Mouse (Mus musculus) testis, postnatal 10 days (tissue): ENCODE results near the gene Slbp.

Experiments used
- DNase-seq: peaks from one replicate; pipeline ENCODE4 v3.0.0; 2021; ENCODE audit warnings: low spot score

The Slbp gene

DNA sequence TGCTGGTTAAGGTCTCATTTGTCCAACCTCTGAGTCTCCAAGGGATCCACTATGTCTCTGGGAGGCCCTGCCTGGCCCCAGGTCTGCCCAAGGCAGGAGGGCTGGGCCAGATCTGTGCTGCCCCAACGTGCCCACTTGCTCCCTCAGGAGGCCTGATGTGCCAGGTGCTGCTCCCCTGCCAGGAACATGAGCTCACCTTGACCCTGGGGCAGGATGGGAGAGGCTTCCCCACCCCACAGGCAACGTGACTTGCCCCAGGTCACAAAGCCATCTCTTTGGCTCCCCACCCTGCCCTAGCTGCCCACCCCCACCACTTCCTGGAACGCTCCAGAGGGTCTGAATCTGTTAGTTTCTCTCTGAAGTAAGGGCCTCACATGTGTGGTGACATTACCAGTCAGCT lies 28.7 kb upstream of the Slbp start:
- DNase-seq: no peak

DNA sequence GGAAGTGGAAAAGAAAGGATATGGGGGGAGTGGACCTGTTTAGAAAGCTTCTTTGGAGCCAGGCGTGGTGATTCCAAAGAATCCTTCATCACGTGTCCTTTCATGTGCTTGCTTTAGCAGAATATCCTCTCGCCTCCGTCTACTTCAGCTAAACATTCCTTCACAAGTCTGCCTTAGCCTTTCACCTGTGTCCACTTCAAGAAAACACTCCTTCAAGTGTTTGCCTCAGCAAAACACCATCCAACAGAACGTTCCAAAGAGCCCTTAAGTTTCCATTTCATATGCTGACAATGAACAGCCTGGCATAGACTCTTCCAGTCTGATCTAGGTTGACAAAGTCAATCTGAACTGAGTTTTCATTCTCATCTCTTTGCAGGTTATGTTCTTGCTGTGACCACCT lies 25.9 kb upstream of the Slbp start:
- no peak for DNase-seq

DNA sequence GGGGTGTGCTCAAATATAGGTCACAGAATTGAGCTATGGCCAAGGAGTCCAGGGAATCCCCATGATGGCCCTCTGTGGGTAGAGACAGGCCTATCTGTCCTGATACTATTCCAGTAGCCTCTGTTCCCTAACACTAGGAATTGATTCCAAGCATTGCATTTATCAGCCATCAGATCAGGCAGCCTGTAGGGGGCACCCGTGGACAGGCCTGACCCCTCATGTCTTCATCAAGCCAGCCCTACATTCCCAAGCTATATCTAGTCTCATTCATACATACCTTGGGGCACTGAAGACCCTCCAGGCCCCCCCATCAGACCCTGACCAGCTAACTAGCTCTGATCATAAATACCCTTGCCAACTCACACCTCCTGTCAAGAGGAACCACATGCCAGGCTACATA lies 23.6 kb upstream of the Slbp start:
- peak; percentile 66 for DNase-seq

DNA sequence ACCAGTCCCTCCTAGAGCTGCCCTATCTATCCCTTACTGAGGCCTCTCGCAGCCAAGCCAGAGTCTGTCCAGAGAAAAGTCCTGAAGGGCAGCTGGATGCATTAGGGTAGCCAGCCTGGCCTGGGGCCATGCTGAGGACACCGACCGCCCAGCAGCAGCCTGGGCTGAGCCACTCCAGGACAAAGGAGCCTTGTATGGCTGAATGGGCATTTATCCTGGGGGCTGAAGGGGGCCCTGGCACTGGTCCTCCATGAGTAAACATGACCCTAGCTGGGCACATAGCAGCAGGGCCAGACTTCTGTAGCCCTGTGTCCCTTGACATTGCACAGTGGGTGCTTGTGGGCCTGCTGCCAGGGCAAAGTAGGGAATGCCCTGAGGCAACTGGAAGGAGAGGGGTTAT lies 22.1 kb upstream of the Slbp start:
- DNase-seq: no peak

DNA sequence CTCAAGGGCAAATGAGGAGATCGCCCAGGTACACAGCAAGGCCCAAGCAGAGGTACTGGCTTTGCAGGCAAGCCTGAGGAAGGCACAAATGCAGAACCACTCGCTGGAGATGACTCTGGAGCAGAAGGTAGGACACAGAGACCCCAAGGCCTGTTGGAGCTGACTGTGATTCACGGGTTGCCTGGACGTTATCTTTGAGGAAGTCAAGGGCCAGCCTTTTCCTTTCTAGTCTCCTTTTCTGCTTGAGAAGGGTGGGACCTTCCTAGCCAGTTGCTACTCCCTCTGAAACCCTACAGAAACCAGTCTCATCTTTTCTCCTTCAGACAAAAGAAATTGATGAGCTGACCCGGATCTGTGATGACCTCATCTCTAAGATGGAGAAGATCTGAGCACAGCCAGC lies 19.3 kb upstream of the Slbp start:
- DNase-seq: no peak

DNA sequence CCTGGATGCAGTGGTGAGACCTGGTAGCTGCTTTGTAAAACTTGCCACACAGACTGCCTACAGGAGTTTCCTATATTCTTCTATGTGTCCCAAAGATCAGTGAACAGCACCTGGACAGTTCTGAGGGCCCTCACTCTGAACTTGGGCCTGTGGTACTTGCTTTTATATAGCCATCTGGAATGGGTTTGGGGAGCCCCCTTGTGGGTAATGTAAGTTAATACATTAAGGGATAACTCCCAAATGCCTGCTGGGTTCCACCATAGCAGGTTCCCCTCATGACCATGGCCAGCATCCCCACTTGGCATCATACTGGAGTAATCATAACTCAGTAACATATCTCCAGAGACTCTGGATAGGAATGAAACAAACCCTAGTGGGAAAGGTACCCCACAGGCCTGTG lies 15.8 kb upstream of the Slbp start:
- no peak for DNase-seq

DNA sequence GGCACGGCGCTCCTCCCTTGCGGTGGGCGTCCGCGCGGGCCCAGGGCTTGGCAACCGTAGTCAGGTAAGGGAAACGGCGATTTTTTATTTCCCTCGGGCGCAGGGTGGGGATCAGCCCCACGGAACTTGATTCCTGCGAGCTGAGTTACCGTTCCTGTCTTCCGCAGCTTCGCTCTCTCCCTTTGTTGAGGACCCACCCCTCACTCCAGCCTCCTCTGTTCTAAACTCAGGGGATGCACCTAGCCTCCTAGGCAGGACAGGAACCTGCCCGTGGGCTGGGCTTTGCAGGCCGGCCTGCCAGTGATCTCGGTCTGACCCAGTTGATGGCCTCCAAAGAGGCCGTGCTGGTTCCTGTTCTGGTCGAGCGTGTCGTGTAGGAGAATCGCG lies 6.3 kb upstream of the Slbp start:
- peak; percentile 50 for DNase-seq

DNA sequence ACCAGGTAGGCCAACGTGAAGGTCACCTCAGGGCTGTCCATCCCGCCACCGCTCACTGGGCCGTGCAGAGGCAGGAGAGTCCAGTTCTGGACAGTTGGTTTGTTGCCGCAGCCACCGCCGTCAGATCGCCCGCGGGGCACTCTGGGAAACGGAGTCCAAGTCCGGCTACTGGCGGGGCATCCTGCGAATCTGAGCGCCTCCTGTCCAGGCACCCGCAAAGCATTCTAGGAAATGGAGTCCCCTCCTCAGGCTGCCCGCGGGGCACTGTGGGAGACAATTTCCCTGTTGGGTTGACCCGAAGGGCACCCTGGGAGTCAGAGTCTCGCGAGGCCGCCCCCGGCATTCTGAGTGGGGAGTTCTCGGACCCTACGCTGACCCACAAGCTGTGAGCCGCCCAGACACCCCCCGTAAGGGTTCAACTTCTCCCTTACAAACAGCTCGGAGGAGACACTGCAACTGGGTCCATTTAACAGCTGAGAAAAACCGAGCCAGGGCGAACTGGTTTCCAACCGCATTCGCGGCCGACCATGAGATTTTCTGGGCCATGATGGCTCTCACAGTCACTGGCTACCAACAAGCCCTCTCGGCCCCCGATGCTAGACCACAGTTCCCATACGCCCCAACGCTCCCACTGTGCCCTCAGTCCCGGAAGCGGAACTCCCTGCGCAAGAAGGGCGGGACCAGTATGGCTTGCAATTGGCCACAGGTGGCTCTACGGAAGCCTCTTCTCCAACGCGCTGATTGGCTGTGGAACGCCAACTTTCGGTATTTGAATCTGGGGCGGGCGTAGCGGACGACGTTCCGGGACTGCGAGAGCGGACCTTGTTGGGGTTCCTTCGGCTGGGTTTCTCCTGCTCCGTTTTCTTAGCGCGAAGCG lies 5.7 kb upstream of the Slbp start, which contains the start of the genes Tacc3 and Tmem129:
Gene Tacc3 (plus strand): TSS at position 342 of the 877 bp plus-strand sequence.
Gene Tmem129 (minus strand): TSS at position 630 of the 877 bp plus-strand sequence.
- peak; percentile 94 for DNase-seq

DNA sequence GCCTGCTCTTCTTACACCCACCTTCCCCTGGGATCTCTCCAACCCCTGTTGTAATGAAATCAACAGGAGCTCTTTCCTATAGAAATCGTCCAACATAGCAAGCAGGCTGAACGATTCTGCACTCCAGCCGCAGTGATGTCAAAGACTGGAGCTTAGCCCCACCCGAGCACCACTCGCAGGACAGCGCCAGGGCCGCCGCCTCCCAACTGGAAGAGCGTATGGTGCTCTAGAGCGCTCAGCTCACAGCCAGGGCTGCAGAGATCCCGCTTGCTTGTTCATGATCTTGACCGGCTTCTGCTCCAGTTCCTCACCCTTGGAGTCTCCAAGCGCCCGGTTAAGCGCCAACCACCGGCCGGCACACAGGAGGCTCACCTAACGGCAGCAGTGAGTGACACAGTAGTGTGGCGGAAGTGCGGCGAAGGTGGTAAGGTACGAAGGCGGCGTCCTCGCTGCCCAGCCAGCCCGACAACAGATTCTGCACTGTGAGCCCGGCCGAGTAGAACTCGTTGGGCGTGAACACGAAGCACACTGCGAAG lies 4.9 kb upstream of the Slbp start:
- DNase-seq: no peak

DNA sequence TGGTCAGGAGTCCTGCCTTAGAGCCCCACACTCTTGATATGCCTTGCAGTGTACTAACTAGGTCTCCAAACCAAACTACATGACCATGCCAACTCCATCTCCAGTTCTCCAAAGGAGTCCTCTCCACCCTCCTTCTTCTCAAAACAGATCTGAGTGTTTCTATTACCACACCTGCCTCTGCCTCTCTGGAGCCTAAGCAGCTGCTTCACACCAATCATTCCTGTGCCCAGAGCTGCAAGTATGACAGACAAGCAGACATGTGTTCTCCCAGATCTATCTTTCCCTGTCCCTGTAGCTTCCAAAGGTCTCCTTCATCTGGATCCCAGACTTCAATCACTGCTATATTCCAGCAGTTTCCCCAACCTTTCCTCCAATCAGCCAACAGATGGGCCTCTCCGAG lies 4.4 kb upstream of the Slbp start:
- DNase-seq: no peak

DNA sequence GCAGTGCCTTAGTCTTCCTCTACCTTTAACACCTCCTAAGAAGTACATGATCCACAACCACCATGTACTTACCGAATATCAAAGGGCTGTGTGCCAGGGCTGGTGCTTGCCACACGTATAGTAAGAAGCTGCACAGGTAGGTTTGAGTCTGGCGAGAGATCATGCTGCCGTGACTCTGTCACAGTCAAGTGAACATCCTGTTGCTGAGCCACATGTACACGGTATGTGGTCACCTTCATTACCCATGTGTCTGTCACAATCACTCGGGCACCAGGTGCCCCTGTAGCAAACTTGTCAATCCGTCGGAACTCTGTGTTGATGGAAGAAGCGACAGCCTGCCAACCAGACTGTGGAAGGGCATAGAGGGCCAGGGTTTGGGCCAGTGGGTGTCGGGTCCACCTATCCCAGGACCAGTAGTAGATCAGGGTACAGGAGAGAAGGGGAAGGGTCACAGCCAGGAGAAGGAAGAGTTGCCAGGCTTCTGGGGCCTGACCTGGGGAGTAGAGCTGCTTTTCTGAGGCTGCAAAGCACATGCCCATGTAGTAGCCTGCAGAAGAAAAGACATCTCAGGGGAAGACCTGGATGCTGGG lies 3.0 kb upstream of the Slbp start:
- no peak for DNase-seq

DNA sequence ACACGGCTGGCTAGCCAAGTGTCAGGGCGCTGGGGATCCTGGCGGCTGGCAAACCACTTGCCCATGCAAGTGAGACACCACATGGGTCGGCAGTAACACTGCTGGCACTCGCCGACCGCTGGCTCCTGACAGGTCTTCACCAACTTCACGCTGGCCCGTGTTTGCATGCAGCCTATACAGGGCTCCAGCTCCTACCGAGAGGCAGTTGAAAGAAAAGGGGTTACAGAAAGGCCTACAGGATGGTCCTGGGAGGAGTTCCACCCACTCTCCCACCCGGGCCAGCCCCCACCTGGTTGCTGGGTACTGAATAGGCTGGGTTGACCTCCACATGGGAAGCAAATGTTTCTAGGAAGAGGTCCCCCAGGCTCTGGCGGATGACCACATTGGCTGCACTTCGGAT lies 2.0 kb upstream of the Slbp start:
- no peak for DNase-seq

DNA sequence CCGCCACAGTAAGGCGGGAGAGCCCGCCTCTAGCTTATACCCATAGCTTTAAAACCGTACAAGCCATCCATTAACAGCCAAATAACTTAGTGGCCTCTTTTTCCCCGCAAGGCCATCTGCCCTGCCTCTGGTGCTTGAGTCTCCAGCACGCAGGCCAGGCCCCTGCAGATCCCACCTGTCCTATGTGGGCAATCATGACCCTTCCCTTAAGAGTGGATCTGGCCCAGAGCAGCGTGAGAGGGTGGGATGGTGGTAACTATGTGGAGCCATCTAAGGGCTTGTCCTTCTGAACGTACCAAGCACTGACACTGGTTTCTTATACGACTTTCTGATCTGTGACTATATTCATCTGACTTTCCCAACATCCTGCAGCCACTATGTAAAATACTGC lies 404 bp upstream of the Slbp start:
- DNase-seq: no peak

DNA sequence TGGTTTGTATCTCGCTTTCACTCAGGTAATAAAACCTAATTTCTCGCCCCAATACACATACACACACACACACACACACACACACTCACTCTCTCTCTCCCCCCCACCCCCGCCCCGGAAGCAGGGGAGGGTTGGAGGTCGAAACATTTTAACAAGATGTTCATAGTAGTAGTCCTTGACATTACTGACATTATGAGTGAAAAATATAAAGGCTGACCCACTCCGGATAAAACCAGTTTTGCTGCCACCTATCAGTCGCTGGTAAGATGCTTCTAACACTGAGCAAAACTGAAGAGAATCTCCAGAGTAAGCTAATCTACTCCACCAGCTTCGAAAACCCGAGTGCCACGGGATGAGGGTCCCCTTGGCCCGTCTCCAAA lies 843 bp downstream of the Slbp start:
- DNase-seq: no peak

DNA sequence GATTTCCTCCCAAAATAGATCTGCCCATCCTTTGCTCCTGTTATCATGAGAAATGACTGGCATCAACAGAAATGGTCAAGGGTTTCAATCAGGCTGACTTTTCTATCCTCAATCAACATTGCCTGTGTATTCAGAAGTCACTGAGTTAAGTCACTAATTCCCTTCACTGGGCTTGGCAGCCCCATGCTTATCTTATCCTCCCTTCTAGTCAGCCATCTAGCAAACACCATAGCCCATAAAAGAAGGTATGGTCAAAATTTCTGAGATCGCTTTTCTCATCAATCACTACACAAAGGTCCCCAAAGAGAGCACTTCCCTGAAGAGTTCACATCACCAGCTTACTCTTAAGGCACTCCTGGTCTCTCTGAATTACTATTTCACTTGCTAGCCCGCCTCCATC lies 1.4 kb downstream of the Slbp start:
- DNase-seq: no peak

DNA sequence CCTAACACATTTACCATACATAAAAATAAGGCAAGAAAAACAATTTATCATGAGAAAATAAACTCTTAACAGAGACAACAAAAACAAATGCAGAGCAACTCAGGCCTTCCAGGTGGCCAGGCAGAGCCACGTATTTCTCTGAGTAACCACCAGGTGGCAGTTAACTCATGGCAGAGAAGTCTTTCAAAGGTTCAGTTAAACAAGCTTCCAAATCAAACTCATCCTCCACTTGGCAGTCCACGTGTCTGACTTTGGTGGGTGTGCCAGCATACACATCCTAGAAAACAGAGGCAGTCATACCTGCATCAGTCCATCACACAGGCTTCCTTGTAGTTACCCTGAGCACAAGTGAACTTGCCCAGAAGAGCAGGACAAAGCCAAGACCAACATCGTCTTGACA lies 11.7 kb downstream of the Slbp start:
- DNase-seq: no peak

DNA sequence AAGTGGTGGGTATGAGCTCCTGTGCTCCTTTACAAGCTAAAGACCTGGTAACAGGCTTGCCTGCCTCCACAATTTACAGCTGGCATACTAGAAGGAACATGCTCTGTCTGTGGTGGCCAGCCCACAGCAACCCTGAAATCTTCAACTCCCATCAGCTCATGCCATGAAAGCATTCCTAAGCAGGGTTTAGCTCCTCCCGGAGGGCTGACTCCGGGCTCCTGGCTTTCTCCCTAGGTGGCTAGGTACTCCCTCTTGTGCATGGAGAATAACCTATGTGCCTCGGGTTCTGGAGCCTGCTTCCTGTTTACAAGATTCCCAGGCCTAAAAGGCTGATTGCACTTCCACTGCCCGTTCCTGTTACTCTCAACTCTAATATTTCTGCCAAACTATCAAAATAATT lies 13.5 kb downstream of the Slbp start:
- DNase-seq: no peak

DNA sequence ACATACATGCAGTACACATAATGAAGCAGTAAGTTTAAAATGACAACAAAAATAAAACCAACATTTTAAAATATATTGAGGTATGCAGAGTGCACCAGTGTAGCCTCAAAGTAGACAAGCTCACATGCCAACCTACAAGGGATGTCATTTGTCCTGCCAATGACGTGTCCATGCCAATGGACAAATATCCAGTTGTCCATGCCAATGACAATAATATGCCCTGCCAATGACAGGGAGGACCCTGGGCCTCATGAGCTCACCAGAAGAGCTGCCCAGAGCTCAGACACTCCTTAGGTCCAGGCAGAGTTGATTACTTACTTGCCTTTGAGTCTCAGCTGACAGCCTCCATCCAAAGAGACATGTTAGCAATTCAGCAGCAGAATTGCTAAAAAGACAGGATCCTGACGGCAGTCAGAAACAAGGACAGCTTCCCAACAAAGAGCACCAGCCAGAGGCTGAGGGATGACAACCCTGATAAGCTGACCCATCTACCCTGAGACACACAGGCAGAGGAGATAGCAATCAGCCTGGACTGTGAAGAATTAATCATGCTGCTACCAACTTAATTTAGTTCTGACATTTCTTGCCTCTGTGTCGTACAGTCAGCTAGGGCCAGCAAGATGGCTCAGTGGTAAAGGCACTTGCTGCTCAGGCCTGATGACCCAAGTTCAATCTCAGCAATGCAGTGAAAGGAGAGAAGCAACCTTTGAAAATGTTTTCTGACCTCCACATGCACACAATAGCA lies 14.6 kb downstream of the Slbp start:
- no peak for DNase-seq

DNA sequence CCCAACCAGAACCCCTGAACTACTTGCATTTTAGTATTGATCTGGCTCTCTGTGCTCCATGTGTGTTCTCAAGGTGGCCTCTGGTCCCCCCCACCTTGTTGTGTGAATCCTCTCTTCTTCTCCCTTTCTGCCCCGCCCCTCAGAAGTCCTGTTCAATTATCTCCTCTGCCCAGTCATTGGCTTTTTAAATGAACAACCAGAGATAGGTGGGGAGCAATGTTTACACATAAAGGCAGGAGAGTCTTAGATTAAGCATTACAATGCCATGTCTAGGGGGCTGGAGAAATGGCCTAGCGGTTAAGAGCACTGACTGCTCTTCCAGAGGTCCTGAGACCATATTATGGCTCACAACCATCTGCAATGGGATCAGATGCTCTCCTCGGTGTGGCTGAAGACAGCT lies 17.0 kb downstream of the Slbp start:
- DNase-seq: no peak

DNA sequence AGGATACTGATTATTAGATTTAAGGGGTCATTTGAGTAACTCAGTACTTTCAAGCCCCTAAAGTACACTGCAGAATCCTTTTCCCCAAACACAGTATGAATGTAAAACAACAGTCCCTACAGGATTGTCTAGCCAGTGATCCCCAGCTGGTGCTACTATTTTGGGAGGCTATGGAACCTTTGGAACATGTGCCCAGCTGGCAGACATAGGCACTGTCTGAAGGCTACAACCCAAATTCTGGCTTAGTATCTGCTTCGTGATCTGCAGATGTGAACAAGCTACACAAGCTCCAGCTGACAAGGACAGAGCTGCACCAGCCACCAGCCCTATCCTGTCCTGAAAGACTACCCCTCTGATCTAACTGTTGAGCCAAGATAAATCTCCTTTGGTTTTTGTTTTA lies 19.8 kb downstream of the Slbp start:
- no peak for DNase-seq

DNA sequence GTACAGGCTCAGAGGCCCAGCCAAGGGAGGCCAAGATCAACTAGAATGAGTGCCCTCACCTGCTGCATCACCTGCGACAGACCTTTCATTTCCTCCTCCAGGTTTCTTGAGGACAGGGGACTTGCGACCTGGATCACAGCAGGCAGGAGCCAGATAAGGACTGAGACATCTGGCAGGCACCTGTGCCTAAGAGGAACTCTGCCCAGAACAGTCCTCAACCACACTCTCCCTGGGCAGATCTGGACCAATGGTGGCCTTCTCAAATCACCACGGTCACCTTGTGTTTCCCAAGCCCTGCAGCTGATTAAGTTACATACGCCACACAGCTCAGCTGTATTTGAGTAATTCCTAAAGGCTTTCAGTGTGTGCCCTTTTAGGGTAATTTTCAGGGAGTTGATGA lies 21.8 kb downstream of the Slbp start:
- no peak for DNase-seq

DNA sequence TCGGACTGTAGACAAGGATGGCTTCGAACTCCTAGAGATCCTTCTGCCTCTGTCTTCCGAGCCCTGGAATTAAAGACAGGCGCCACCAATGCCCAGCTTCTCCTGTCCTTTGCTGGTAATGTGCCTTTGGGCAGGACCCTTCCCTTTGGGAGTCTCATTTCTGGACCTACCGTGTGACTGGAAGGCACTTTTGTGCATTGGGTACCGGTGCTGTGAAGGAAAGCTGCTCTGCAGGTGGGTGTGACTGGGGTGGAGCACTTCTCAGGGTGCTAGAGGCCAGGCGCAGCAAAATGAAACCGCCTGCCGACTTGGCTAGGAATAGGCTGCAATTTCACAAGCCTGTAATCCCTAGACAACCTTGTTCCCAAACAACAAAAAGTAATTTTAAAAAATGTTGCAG lies 22.3 kb downstream of the Slbp start:
- peak; percentile 48 for DNase-seq
